Mouse (Mus musculus): ENCODE results near the gene Unc5a.

Unc5a gene

DNA sequence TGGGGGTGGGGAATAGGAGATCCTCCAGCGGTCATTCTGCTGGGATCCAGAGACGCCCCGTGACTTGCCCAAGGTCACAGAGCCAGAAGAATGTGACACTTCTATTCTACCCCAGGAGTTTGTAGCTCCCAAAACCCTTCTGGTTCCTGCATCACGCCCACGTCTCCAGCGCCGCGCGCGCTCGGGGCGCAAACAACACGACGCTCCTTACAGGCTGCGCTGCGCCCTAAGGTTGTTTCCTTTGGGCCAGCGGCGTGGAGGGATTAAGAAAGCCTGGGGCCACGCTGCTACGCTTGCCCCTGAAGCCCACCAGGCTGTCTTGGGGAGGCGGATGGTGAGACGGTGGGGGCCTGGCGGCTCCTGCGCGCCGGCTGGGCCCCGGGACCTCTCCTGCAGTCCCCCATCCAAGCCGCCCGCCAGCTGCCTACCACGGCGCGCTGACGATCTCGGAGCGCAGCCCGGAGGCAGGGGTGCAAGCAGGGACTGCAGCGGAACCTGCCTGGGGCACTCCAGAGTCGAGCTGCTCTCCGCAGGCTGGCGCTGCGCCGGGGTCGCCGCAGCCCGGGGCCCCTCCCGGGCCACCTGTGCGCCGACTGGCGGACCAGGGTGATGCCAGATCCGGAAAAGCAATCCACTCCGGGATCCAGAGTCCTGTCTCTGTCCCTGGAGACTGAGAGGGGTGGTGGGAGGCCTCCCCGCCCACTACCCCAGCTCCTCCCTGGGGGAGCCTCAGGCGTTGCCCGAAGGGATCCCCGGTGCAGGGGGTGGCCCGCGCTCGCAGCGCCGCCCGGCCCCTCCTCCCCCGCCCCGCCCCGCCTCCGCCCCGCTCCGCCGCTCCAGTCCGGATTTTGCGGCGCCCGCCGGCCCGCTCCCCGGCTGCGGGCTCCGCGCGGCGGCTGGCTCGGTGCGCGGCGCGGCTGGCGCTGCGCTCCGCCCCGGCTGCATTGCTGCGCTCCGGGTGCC, at the start of gene Unc5a:
Unc5a (plus strand) TSS at position 881 of the 963 bp plus-strand sequence.
- DNase-seq = peak; percentile 87

DNA sequence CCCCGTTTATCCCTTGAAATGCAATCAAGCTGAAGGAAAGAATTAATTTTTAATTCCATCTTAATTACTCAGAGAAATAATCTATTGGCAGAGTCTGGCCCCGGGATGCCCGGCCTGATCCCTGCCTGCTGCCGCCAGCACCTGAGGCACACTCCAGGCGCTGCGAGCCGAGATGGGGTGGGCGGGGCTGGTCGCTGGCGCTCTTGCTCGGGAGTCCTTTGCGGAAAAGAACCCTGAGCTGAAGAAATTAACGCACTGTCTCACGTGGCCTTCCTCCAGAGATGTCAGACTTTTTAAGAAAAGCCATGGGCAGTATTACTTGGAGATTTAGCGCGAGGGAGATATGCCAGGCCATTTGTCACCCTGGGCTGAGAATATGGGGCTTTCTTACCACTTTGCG, 37.2 kb upstream of the Unc5a start:
- no peak for DNase-seq

DNA sequence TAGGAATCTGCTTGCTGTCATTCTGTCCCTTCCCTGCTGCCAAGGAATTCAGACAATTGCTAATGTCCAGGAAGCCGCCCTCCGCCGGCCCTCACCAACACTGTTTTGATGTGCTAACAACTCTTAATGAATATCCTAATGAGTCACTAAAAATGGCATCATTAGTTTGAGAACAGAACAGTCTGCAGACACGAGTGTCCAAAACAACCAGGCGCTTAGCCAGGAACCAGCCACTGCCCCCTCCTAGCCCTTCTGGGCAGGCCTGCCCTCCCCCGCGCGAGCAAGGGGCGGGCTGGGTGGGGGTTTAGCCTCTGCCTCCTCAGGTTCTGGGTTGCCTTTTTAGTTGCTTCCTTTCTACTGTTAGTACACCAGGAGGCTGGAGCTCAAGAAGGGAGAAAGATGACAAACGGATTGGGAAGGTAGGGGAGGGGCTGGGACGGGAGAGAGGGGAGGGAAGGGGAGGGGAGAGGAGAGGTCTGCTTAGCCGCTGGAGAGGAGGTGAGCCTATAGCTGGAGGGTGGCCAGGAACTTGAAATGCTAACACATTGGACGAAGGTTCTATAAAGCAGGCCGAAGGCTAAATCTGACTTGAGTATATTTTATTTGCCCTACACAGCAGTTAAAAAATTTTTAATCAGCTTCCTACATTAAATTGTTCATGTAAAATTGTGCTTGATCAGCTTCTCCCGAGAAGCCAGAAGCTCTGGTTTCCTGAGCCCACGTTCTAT, 36.2 kb upstream of the Unc5a start:
- no peak for DNase-seq

DNA sequence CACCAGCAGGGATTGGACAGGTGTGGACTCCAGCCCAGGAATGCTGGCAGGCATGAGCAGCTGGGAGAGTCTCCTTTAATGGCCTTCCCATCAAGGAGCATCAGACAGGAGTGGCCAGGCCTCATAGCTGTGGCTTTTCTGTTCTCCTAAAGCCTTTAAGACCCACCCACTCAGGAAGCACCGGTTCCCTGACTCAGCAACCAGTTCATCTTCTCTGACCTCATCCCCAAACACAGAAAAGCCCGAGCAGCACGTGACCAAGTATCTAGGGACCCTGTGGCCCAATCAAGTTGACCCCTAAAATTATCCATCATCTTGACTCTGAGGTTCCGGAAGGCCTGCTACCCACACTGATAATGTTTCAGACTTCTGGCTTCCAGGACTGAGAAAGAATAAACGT, 32.6 kb upstream of the Unc5a start:
- DNase-seq = no peak

DNA sequence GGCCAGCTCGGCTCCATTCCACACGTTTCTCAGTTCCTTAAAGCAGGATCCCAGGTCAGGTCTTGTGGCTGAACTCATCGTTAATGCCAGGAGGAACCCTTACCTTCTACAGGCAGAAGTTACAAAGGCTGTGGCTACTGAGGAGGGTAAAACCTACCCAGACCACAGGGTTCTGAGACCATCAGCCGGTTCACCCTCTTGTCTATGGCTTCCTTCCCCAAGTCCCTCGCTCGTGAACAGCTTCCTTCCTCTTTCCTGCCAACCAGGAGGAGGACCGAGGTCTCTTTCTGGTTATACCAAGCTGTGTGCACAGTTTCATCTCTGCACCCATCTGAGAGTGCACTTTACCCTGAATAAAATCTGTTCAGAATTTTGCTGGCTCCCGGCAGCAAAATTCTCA, 30.3 kb upstream of the Unc5a start:
- no peak for DNase-seq

DNA sequence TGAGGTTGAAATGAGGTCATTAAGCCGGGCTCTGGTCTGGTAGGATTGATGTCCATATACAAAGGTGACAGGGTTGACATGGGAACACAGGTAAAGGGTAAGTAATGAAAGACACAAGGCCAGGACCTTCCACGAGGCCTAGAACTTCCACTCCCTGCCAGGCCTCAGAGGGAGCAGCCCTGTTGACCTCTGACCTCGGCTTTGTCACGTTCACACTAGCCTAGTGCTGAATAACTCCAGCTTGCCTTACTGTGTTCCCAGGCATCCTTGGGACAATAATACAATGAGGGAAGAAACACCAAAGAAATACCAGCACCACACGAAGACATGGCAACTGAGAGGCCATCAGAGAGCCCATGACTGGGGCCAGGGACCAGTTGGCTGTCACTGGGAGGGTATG, 29.5 kb upstream of the Unc5a start:
- no peak for DNase-seq

DNA sequence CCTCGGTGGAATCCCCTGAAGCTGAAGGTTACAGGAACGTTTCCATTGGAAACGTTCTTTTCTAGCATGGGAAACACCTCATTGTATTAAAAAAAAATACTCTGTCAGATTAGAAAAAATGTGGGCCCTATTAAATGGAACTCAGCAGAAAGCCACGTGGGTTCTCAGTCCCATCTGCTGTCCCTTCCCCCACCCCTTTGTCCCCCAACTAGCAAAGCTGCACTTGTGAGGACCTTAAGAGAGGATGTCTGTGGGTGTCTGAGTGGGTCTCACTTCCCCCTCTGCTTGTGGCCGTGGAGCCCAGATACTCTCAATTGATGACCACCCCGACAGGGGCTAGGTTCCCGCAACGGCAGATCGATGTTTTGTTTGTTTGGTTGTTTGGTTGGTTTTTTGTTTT, 27.5 kb upstream of the Unc5a start:
- no peak for DNase-seq

DNA sequence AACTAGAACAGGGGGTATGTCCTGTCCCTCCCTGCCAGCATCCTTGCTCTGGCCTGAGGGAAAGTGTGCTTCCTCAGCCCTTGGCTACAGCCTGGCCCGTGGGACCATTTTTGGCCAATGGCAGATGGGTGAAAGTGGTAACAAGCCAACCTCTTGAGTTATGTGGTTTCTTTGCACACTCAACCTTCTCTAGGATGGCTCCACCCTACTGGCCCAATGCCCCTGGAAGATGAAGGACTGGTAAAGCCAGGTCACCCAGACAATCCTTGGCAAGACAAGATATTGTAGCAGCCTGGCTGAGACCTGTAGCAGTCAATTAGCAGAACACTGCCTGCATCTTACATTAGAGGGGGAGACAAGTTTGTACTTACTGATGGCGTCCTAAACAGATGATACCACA, 25.5 kb upstream of the Unc5a start:
- DNase-seq = no peak

DNA sequence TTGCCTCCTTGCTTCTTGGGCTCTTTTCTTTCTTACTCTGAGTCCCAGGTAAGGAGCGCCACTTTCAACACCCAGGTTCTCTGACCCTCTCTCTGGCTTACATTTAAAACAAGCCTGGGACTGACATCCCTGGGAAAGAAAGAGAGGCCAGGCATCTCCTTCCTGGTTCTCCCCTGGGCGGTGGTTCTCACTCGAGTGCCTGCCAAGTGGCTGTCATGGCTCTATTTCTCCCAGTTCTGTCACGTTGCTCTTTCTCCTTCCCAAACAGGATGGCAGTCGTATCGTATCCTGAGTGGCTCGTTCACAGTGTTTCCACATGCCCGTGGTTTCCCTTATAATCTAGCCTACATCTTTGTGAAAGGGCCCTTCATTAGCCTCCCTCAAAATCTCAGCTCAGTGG, 23.7 kb upstream of the Unc5a start:
- DNase-seq = no peak

DNA sequence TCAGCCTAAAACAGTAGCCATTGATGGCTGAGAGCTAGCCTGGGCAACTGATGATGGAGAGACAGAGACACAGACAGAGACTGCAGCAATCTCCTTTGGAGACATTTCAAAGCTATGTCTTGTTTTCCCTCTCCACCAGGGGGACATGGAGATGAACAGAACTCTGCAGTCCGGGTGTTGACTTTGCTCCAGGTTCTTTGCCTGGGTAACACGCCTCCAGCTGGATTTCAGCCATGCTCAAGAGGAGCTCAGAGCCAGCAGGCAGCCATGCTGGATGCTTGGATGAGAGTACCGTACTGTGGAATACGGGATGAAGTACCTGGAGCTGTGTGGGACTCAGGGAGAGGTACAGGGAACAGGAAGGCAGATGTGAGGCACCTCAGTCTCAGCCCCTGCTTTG, 22.6 kb upstream of the Unc5a start:
- DNase-seq = peak; percentile 87

DNA sequence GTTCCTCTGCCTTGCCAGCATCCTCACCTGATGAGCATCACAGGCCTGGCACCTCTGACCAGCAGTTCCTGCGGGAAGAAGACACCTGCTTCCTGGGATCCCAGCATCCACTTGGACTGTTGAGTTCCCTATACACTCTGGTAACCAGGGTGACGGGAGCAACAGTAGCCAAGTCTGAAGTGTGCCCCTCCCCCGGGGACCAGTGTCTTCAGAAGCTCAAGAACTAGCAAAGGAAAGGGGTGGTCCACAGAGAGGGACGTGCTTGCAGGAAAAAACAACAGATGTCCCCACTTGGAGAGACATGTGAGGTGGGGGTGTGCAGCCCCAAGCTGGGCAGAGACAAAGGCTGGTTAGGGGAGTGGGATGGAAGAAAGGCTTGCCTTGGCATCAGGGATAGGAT, 19.1 kb upstream of the Unc5a start:
- DNase-seq = no peak

DNA sequence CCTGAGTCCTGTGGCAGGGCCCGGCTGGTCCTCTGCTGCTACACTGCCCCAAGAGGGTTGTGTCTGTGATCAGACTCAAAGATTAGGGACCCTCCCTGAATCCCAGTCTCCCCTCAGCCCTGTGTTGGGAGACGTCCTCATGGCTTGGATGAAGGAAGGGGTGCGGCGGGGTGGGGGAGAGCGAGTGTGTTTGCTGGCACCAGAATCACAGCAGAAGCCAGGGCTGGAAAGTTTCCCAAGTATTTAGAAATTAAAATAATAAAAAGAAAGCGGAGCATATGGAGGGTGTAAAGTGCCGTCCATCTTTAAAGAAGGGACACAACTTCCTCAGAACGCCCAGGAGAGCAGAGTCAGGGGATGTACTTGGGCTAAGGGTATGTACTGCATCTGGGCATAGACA, 14.3 kb upstream of the Unc5a start:
- no peak for DNase-seq

DNA sequence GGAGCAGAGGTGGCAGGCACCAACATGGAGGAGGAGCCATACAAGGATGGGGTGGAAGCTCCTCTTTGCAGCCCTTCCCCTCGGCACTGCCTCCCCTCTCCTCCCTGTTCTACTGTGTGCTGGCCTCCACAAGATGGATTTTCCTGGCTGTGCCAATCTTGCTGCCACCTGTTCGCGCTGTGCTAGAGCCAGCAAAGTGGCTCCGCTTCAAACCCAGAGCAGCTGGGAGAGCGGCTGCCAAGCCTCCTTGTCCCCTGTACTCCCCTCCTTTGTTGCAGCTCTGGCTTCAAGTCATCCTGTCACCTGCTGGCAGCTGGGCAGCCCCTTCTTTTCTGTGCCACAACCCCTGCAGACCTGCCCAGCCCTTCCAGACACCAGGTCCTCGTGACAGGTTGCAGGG, 13.0 kb upstream of the Unc5a start:
- peak; percentile 64 for DNase-seq

DNA sequence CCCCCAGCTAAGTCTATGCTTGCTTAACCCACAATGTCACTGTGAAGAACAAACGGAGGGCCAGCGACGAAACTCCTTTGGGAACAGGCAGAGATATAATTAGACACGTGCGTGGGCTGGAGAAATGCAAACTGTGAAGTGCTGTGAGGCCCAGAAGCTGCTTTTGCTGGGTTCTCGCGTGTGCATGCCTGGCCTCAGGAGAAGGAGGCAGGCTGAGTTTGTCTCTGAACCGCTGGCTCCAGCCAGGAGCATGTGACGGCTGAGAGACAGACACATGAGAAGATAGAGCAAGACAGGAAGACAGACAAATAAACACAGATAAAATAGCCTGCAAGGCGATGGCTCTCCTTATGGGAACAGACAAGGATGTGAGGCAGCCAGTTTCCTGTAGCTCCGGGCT, 11.3 kb upstream of the Unc5a start:
- no peak for DNase-seq

DNA sequence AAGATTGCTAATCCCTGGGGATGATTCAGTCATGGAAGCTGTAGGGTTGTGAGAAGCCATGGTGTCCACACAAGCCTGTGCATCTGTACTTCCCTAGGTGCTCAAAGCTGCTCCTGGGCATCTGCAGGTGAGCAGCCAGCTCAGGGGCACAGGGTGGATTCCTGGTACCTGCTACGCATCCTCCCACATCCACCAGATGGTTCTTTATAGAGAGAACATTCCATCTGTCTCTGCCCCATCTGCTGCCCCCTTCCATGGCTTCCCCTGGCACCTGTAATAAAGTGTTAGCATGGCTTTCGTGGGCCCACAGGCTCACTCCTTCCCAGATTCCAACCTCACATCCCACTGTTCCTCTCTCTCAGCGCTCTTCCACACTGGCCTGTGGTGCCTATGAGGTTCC, 10.7 kb upstream of the Unc5a start:
- DNase-seq = no peak

DNA sequence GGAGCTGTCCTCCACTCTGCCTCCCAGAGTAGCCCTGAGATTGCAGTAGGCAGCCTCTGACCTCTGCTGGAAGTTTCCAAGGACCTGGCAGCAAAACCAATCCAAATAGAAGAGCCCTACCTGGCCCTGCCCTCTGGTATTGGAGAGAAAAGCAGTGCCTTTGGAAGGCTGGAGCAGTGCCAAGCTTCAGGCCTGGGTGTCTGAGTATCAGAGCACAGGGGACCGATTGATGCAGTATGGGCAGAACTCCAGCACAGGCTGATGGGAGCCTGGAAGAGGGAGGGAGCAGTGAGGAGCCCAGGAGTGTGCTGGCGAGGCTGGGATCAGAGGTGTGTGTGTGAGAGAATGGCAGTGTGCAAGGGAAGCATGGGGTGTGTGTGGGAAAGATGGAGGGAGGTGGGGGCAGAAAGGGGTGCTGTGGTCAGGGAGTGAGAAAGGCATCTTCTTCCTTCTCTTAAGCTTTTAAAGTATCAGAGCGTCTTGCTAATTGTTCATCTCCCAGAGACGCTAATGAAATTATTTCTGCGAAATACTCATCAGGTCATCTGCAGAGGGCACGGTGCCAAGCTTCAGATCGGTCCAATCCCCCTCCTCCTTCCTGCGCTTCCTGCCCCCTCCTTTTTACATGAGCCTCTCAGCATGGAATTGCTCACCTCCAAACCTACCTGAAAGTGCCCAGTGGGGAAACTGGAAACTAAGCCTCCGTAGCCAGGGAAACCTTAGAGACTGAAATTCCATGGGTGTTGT, 4.6 kb upstream of the Unc5a start:
- DNase-seq = peak; percentile 55

DNA sequence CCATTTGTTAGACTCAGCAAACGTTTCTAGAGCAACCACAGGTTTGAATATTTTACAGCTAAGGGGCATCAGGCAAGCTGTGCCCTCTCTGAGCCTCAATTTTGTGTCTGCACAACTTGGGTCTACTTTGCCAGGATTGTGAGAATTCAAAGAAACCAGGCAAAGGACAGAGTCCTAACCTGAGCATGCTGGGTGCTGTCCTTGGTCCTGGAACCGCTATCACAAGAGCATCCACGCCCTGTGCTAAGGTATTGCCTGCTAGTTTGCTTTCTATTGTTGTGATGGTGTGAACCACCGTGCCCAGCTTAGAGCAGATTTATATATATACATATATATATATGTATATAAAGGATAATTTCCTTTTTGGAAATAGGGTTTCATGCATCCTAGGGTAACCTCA, 3.9 kb upstream of the Unc5a start:
- DNase-seq = no peak

DNA sequence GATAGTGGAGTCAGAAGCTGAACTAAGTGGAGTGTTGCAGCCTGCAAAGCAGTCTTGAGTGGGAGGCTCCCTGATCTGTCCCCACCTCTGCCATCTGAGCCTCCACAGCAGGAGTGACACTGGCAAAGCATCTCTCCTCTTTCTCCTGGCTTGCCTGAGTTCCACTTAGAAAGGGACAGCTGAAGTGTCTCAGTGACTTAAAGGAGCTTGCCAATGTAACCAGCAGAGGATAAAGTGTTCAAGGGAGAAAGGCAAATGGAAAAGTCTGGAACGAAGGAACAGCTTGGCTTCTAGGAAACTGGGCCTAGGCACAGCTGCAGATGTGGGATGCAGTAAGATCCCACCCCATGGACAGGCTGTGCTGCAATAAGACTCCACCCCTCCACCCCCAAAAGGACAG, 2.8 kb upstream of the Unc5a start:
- DNase-seq = no peak

DNA sequence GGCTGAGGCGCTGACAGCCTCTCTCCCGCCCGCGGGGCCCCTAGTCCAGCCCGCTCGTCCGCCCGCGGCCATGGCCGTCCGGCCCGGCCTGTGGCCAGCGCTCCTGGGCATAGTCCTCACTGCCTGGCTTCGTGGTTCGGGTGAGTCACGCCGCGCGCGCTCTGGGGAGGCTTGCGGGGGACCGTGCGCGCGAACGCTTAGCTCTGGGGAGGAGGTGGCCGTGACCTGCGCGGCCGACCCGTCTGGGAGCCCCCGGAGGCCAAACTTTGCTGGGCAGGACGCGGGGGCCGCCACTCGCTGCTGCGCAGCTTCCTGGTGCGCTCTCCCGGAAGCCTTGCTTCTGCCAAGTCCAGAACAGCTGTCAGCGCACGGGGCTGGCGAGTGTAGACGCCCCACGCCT, 381 bp downstream of the Unc5a start:
- DNase-seq = peak; percentile 77

DNA sequence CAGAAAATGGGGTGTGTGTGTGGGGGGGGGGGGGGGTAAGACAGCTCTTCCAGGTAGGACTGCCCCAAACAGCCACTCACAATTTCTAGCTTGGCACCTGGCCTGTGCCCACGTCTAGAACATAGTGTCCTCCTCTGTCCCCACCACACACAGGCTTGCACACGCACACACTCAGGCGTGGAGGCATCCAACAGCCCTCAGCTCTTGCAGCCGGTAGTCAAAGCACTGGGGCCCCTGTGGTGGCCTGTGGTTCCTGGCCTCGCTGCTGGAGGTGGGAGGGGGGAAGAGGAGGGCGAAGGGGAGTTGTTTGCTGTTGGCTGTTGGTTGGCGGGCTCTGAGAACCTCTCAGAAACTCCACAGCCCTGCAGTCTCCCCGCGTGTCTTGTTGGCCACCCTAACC, 920 bp downstream of the Unc5a start:
- peak; percentile 77 for DNase-seq

DNA sequence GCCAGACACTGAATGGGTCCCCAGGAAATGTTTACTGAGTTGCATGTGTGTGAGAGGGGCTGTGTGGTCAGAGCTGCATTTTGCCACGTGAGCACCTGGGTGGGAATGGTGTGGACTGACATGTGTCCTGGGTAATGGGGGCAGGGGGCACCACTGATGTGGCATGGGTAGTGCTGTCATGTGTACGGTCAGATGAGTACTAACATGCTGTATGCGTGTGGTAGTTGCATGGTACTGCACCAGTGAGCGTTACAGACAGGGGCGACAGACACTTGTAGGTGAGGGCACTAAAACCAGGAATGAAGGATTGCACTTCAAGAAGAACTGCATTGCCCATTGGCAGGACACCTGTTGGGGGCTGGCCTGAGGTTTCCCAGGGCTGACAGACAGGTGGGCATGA, 2.0 kb downstream of the Unc5a start:
- peak; percentile 56 for DNase-seq

DNA sequence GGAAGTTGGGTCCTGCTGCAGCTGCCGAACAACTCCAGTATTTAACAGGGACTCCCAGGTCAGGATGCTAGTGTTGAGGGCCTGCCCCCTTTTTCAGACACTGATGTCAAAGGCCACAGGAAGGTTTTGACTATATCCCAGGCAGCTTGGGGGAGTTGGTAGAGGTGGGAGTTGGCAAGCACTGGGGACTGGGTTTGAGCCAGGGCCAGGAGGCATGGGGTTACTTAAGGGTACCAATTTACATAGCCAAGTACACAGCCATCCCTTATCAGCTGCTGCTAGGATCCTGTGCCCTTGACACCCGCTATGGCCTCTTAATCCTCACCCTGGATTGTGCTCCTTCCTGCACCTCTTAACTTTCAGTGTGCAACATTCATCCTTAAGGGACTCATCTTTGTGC, 5.5 kb downstream of the Unc5a start:
- DNase-seq = no peak

DNA sequence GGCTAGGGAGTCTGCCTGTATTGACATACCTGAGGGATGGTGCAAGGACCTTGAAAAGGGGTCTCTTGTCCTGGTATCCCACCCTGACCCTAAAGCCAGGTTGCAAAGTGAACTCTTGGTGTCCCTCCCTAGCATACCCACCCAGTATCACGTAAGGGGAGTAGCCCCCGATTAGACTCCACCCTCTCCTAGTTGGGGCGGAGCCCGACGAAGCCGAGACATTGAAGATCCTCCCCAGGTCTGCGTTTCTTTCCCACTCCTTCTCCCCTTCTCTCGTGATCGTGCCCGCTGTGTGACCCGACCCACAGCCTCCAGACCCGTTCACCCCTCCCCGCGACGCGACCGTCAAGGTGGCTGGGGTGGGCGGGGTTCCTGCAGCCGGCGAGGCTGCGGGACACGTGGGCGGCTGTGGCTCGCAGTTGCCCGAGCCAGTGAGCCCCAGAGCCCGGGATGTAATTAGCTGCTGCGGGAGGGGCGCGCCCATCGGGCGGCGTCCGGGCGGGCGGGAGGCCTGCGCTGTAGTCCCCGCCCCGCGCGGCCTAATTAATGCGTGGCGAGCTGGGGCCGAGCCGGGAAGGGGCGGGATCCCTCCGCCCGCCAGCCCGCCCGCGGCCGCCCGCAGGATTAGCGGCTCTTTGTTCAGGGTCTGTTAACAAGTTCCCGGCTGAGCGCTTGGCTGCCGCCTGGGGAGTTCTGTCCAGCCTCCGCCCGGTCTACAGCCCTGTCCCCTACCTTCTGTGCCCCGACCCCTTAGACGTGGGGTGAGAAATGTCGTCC, 6.7 kb downstream of the Unc5a start:
- DNase-seq = no peak
